Mouse (Mus musculus): Measurements from ENCODE around the gene Thbs3. TPM values are rescaled to one million over a fixed set of nuclear protein-coding genes. Genes with fewer than 3 reads are reported as not detected.
A peak's percentile ranks its signal among the peaks of the same experiment; 100 is the strongest.

Thbs3 gene
- total RNA-seq, 1 experiment: 36.9 TPM

DNA sequence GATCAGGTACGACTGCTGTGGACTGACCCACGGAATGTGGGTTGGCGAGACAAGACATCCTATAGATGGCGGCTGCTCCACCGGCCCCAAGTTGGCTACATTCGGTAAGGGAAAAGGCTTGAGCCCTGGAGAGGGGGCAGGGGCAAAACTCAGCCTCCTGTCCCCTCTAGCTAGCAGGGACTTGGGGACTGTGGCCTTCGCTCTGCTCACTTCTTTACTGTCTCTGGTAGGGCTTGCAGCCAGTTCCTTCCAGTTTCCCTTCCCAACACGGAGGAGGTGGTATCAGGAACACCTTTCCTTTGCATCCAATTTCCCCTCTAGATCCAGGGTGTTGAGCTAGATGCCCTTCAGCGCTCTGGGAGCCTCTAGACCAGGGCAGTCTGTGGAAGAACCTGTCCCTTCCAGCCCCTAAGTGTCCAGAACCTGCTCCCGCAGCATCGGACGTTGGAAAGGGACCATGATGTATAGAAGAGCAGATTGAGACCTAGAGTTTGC is 10.4 kb downstream of the Thbs3 start:
- H3K4me1 ChIP-seq (ENCODE audit: control insufficient read depth in 2 of 2, insufficient read depth in 2 of 2, low read length in 2 of 2, poor library complexity in 1 of 2): peaks cover 13 to 35% of the 10 kb centered on the region in 2 experiments
- TF ChIP-seq ZNF384 (IDR thresholded peaks at IDR 0.05; ENCODE audit: low read depth, low read length) (no peak), MAFK (IDR thresholded peaks at IDR 0.05; ENCODE audit: insufficient read depth, low read depth, low read length) (no peak), CHD2 (IDR thresholded peaks at IDR 0.05; ENCODE audit: low read depth, low read length) (no peak), ZC3H11A (IDR thresholded peaks at IDR 0.05; ENCODE audit: borderline replicate concordance, low read depth, low read length) (no peak), HCFC1 (IDR thresholded peaks at IDR 0.05; ENCODE audit: borderline replicate concordance, insufficient read depth, low read length) (no peak)
- peak overlapping the region; percentile 68 for H3K9ac ChIP-seq (ENCODE audit: insufficient read depth, low read depth, low read length, poor library complexity, severe bottlenecking)
- H3K36me3 ChIP-seq (ENCODE audit: control insufficient read depth, insufficient read depth, low read length, poor library complexity, severe bottlenecking): peaks cover 11% of the 10 kb centered on the region; the same call in 1 of the 2 replicates
- peak overlapping the region; percentile 86 for H3K27ac ChIP-seq (ENCODE audit: insufficient read depth, low read depth, low read length, poor library complexity, severe bottlenecking)
- in situ Hi-C loops (cut with MboI; ENCODE audit: low sequenced_read_pairs in 2 of 2, unreplicated experiment in 2 of 2): no loop called here
- no peaks in the 10 kb centered on the region for H3K9me3 ChIP-seq (ENCODE audit: control insufficient read depth, insufficient read depth, low read depth, low read length)
- H3K4me3 ChIP-seq (ENCODE audit: insufficient read depth in 1 of 2, low read depth in 1 of 2, low read length in 2 of 2, poor library complexity in 1 of 2, severe bottlenecking in 1 of 2): peak overlapping the region; percentile 28 to 47; a peak in 3 of 4 replicates
- DNase-seq (ENCODE audit: low read depth, low spot score): no peak

DNA sequence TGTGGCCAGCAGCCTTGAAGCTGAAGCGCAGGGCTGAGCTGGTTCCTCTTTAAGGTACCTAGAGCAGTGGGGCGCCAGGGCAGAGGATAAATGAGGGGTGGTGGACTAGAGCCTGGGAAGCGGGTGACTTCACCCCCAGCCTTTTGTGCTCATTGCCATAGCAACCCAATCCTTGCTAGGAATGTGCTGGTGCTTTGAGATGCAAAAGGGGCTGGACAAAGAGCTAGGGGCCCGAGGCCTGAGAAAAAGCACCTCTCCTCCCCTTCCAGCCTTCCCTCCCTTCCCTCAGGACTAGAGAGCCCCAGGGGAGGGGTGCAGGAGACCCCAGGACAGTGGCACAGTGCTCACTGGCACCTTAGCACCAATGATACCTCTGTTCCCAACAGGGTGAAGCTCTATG is 10.9 kb downstream of the Thbs3 start:
- H3K9me3 ChIP-seq (ENCODE audit: control insufficient read depth, insufficient read depth, low read depth, low read length): no peaks in the 10 kb centered on the region
- peak; percentile 83 for DNase-seq (ENCODE audit: low read depth, low spot score)
- peaks cover 13 to 35% of the 10 kb centered on the region in 2 experiments for H3K4me1 ChIP-seq (ENCODE audit: control insufficient read depth in 2 of 2, insufficient read depth in 2 of 2, low read length in 2 of 2, poor library complexity in 1 of 2)
- in situ Hi-C loops (cut with MboI; ENCODE audit: low sequenced_read_pairs in 2 of 2, unreplicated experiment in 2 of 2): no loop called here
- peaks cover 11% of the 10 kb centered on the region; the same call in 1 of the 2 replicates for H3K36me3 ChIP-seq (ENCODE audit: control insufficient read depth, insufficient read depth, low read length, poor library complexity, severe bottlenecking)
- TF ChIP-seq HCFC1 (IDR thresholded peaks at IDR 0.05; ENCODE audit: borderline replicate concordance, insufficient read depth, low read length) (no peak), CHD2 (IDR thresholded peaks at IDR 0.05; ENCODE audit: low read depth, low read length) (no peak), ZC3H11A (IDR thresholded peaks at IDR 0.05; ENCODE audit: borderline replicate concordance, low read depth, low read length) (no peak), ZNF384 (IDR thresholded peaks at IDR 0.05; ENCODE audit: low read depth, low read length) (no peak), MAFK (IDR thresholded peaks at IDR 0.05; ENCODE audit: insufficient read depth, low read depth, low read length) (no peak)
- H3K27ac ChIP-seq (ENCODE audit: insufficient read depth, low read depth, low read length, poor library complexity, severe bottlenecking): peak overlapping the region; percentile 86
- H3K9ac ChIP-seq (ENCODE audit: insufficient read depth, low read depth, low read length, poor library complexity, severe bottlenecking): peak overlapping the region; percentile 68
- peak overlapping the region; percentile 36 to 58 for H3K4me3 ChIP-seq (ENCODE audit: insufficient read depth in 1 of 2, low read depth in 1 of 2, low read length in 2 of 2, poor library complexity in 1 of 2, severe bottlenecking in 1 of 2)

DNA sequence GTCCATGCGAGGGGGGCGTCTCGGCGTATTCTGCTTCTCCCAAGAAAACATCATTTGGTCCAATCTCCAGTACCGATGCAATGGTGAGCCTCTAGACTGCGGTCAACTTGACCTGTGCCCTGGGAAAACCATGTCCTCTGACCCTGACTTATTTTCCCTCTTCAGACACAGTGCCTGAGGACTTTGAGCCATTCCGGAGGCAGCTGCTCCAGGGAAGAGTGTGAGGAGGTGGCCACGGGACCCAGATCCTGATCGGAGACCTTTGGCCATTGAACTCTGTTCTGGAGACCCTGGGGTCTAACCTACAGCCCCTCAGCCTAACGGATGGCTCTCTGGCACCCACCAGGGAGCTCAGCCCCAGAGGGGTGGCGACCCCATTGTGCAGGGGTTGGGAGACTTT is 11.4 kb downstream of the Thbs3 start:
- no peak for DNase-seq (ENCODE audit: low read depth, low spot score)
- Histone ChIP-seq H3K4me3 (ENCODE audit: insufficient read depth in 1 of 2, low read depth in 1 of 2, low read length in 2 of 2, poor library complexity in 1 of 2, severe bottlenecking in 1 of 2) (peak overlapping the region; percentile 36 to 58), H3K27ac (ENCODE audit: insufficient read depth, low read depth, low read length, poor library complexity, severe bottlenecking) (peak overlapping the region; percentile 69), H3K4me1 (ENCODE audit: control insufficient read depth in 2 of 2, insufficient read depth in 2 of 2, low read length in 2 of 2, poor library complexity in 1 of 2) (peaks cover 13 to 35% of the 10 kb centered on the region in 2 experiments), H3K36me3 (ENCODE audit: control insufficient read depth, insufficient read depth, low read length, poor library complexity, severe bottlenecking) (peaks cover 7% of the 10 kb centered on the region; the same call in 1 of the 2 replicates), H3K9ac (ENCODE audit: insufficient read depth, low read depth, low read length, poor library complexity, severe bottlenecking) (peak overlapping the region; percentile 54), H3K9me3 (ENCODE audit: control insufficient read depth, insufficient read depth, low read depth, low read length) (no peaks in the 10 kb centered on the region)
- TF ChIP-seq ZNF384 (IDR thresholded peaks at IDR 0.05; ENCODE audit: low read depth, low read length): no peak
- no peak for TF ChIP-seq CHD2 (IDR thresholded peaks at IDR 0.05; ENCODE audit: low read depth, low read length)
- no peak for TF ChIP-seq ZC3H11A (IDR thresholded peaks at IDR 0.05; ENCODE audit: borderline replicate concordance, low read depth, low read length)
- TF ChIP-seq HCFC1 (IDR thresholded peaks at IDR 0.05; ENCODE audit: borderline replicate concordance, insufficient read depth, low read length): no peak
- TF ChIP-seq MAFK (IDR thresholded peaks at IDR 0.05; ENCODE audit: insufficient read depth, low read depth, low read length): no peak
- in situ Hi-C loops (cut with MboI; ENCODE audit: low sequenced_read_pairs in 2 of 2, unreplicated experiment in 2 of 2): no loop called here

DNA sequence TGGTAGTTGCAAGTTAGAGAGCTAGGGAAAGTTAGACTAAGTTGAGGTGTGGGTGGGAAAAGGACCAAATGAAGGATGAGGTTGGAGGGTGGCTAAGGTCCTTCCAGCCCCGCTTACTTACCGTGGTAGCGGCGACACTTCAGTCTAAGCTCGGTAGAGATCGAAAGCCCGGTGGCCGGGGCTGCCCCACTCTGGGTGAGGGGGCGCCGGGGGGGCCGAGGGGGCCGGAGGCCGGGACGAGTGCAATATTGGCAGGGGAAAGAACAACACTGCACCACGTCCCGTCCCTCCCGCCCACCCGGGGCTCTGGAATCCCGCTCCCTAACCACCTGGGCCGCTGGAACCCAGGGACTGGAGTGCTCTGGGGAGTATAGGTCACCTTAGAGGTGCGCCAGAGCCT is 11.9 kb downstream of the Thbs3 start, which contains the start of gene Mtx1:
Mtx1 (minus strand) TSS at position 189 of the 400 bp plus-strand sequence.
- H3K4me1 ChIP-seq (ENCODE audit: control insufficient read depth in 2 of 2, insufficient read depth in 2 of 2, low read length in 2 of 2, poor library complexity in 1 of 2): peaks cover 13 to 37% of the 10 kb centered on the region in 2 experiments
- no peak for DNase-seq (ENCODE audit: low read depth, low spot score)
- in situ Hi-C loops (cut with MboI; ENCODE audit: low sequenced_read_pairs in 2 of 2, unreplicated experiment in 2 of 2): no loop called here
- no peaks in the 10 kb centered on the region for H3K9me3 ChIP-seq (ENCODE audit: control insufficient read depth, insufficient read depth, low read depth, low read length)
- H3K36me3 ChIP-seq (ENCODE audit: control insufficient read depth, insufficient read depth, low read length, poor library complexity, severe bottlenecking): 0 out of 2 replicates have a peak, but pooled peaks cover 6% of the 10 kb centered on the region
- TF ChIP-seq MAFK (IDR thresholded peaks at IDR 0.05; ENCODE audit: insufficient read depth, low read depth, low read length) (no peak), ZC3H11A (IDR thresholded peaks at IDR 0.05; ENCODE audit: borderline replicate concordance, low read depth, low read length) (no peak), HCFC1 (IDR thresholded peaks at IDR 0.05; ENCODE audit: borderline replicate concordance, insufficient read depth, low read length) (no peak; the same call in 1 of the 2 replicates), ZNF384 (IDR thresholded peaks at IDR 0.05; ENCODE audit: low read depth, low read length) (no peak), CHD2 (IDR thresholded peaks at IDR 0.05; ENCODE audit: low read depth, low read length) (no peak)
- peak within 1 kb of the TSS; percentile 54 for H3K9ac ChIP-seq (ENCODE audit: insufficient read depth, low read depth, low read length, poor library complexity, severe bottlenecking)
- peak within 1 kb of the TSS; percentile 58 to 77 for H3K4me3 ChIP-seq (ENCODE audit: insufficient read depth in 1 of 2, low read depth in 1 of 2, low read length in 2 of 2, poor library complexity in 1 of 2, severe bottlenecking in 1 of 2)
- peak within 1 kb of the TSS; percentile 69 for H3K27ac ChIP-seq (ENCODE audit: insufficient read depth, low read depth, low read length, poor library complexity, severe bottlenecking)
